Mouse (Mus musculus) left cerebral cortex, postnatal 36 days (tissue): Measurements from ENCODE around the gene Gipc3. TPM values are rescaled to one million over a fixed set of nuclear protein-coding genes. Genes with fewer than 3 reads are reported as not detected.

ENCODE experiments used
- DNase-seq, 2 experiments: peaks; one replicate each; pipeline ENCODE4 v3.0.0; 2021 to 2022; ENCODE audit warnings: low spot score in 2 of 2, mixed read lengths in 1 of 2
- intact Hi-C: fragments of 180-260 bp; cut with DNase I; formaldehyde crosslinking; loops from one replicate; pipeline ENCODE4 v1.15.1; 2025
- total RNA-seq, 2 experiments: library from RNA; stranded (reverse); gene quantifications; 2 replicates each; pipeline ENCODE4 v1.2.3; 2021

Gipc3 gene
- total RNA-seq = 1 to 10 TPM; 1.4 to 1.8 TPM

DNA sequence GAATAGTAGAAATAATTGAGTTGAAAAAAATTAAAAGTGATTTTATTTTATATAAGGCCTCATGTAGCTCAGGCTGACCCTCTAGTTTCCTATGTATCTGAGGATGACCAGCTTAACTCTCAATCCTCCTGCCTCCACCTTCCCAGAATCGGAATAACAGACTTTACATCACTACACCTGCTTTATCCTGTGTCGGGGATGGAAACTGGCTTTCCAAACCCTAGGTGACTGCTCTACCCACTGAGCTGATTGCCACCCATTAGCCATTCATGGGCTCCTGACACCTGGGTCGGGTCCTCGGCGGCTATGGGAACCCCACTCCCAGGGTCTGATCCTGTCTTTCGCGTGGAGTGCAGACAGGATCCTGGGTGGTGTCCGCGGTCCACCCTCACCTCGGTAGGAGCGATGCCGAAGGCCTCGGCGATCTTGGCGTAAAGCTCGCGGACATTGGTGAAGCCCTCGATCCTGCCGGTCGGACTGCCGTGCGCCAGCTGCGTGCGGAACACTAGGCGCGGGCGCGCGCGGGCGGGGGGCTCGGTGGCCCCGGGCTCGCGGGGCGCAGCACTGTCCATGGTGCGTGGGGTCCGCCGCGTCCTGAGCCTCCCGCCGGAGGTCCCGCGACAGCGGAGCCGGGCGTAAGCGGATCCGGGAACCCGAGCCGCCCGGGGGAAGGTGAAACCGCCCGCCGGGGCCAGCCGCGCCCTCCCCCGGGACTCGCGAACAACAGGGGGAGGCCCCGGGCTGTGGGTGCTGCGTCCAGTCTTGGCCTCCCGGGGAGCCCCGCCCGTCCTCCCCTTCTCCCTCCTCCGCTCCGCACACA, at the start of gene Gipc3:
TSS of gene Gipc3 (minus strand) at position 581 of the 820 bp plus-strand sequence.
- no peak for DNase-seq
- intact Hi-C loops = loop anchor here (5.0 kb wide), 1 partner anchor 56 kb away; no protein-coding TSS in a partner anchor

DNA sequence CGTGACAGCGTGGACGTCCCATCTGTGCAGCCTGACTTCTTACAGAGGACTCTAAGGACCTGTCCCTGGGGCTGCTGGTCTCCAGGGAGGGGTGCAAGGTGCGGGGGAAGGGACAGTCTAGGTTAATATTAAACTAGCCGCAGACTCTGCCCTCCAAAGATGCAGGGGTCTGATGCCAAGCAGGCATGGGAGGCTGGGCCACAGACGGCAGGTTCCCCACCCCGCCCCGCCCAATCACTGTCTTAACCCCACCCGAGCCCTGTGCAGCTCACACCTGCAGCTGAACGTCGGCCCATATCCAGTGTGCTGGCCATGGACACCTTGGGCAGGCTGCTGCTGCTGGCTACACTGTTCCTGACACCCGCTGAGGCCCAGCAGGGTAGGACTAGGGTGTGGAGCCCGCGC, 49.7 kb upstream of the Gipc3 start, which contains the start of gene Smim24:
TSS of gene Smim24 (plus strand) at position 271 of the 405 bp plus-strand sequence.
- DNase-seq = no peak
- intact Hi-C loops = no loop called here

DNA sequence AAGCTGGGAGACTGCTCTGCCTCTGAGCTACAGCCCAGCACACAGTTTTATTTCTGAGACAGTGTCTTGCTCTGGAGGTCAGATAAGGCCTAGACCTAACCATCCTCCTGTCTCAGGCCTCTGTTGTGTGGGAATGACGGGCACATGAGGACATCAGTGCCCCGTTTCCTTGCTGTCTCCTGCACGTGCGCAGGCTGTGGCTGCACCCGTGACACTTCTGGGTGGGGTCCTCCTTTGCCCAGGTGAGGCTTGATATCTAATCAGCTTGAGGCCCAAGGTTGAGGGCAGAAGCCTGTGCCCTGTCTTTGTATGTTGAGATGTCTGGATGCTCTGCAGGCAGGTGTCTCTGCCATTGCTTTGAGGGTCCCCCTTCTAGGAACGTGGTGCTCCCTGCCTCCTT, 49.2 kb upstream of the Gipc3 start:
- intact Hi-C loops = no loop called here

DNA sequence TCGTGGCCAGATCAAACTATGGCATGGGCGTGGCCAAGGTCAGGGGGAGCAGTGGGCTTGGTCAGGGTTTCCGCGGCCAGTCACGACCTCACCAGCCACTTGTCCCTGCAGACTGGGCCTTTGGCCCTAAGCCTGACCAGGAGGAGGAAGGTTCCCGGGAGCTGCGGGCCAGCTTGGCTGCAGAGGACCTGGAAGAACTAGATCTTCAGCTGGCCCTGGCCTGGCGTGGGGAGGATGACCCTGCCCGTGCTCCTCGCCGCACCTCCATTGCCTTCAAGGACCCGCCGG, 47.6 kb upstream of the Gipc3 start:
- intact Hi-C loops = loop anchor here (2.0 kb wide), 1 partner anchor 58 kb away; no protein-coding TSS in a partner anchor
- DNase-seq = no peak

More for the DNA sequence above, 49.2 kb upstream of the Gipc3 start:
- DNase-seq = no peak

DNA sequence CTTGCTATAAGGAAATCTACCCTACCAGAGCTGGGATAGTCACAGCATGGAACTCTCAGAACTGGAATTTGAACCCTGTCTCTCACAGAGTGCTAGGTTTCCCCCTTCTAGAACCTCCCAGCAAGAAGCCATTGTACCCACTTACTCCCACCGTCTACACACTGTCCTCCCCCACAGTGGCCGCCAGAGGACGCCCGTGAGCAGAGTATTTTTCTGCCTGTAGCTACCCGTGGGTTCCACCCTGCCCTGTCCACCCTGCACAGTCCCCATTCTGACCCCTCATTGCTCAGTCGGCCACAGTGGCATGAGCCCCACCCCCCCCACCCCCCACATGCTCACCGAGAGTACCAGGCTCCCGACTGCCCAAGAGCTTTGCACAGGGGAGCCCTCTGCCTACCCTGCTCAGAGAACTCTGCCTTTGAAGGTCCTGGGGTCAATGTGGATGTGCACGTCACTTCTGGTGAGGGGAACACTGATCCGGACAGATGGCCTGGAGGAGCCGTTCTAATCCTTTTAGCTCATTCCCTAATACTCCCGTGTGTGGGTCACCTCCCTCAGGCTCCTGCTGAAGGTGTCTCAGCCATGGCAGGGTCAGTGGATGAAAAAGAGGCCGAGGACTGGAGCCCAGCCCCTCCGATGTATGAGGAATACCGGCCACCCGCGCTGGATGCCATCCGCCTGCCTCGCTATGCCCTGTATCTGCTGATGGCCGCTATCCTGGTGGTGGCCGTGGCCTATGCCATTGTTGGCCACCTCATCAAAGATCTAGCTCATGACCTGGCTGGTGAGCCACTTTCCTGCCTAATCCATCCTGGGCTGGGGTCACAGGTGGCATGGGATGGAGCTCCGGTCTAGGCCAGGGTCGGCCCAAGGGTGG, 47.0 kb upstream of the Gipc3 start:
- intact Hi-C loops = loop anchor here (2.0 kb wide), 1 partner anchor 59 kb away; no protein-coding TSS in a partner anchor
- peak; percentile 64 to 76 for DNase-seq

DNA sequence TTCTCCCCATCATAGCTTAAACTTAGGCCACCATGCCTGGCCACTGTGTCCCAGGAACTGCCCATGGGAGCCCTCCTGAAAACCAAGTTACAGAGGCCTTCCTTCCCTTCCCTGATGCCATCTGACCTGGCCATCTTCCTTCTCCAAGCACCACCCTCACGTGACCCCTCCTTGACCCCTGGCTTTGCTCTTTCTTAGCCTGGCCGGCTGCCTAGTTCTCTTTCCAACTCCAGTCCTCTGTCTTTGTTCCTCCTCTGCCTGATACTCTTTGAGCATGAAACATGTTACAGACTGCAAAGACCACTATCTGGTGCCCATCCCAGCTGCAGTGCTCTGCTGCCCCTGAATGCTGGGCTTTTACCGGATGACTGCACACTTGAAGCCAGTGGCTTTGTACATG, 46.3 kb upstream of the Gipc3 start:
- no peak for DNase-seq
- intact Hi-C loops = no loop called here

DNA sequence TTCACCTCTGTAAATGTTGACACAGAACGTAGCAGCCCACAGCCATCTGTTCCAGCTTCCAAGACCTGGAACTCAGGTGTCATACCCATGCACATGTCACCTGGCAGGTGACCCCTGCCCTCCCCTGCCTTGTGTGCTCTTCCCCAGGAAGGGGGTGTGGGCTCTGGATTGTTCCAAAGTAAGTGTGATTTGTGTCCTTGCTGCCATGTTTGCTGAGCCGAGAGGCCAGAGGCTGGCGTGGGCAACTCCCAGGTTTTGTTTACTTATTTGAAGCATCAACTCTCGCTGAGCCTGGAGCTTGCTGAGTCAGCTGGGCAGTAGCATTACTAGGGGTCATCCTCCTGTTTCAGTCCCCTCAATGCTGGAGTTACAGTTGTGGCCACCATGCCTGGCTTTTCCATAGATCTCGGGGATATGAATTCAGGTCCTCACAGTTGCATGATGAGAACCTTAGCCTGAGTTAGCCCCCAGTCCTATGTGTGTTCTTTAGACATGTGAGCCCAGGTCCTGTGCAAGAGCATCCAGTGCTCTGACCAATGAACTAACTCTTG, 45.5 kb upstream of the Gipc3 start, which contains the start of gene Gm48552:
TSS of gene Gm48552 (plus strand) at position 501 of the 551 bp plus-strand sequence.
- intact Hi-C loops = no loop called here
- no peak for DNase-seq

DNA sequence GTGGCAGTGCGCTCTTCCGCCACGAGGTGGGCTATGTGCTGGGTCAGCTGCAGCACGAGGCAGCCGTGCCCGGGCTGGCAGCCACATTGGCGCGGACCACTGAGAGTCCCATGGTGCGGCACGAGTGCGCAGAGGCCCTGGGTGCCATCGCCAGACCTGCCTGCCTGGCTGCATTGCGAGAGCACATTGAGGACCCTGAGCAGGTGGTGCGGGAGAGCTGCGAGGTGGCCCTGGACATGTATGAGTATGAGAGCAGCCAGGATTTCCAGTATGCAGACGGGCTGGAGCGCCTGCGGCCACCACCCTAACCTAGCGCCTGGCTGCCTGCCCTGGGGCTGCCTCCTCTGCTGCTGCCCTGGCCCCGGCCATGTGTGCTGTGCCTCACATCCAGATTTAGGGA, 44.6 kb upstream of the Gipc3 start:
- no peak for DNase-seq
- intact Hi-C loops = no loop called here

DNA sequence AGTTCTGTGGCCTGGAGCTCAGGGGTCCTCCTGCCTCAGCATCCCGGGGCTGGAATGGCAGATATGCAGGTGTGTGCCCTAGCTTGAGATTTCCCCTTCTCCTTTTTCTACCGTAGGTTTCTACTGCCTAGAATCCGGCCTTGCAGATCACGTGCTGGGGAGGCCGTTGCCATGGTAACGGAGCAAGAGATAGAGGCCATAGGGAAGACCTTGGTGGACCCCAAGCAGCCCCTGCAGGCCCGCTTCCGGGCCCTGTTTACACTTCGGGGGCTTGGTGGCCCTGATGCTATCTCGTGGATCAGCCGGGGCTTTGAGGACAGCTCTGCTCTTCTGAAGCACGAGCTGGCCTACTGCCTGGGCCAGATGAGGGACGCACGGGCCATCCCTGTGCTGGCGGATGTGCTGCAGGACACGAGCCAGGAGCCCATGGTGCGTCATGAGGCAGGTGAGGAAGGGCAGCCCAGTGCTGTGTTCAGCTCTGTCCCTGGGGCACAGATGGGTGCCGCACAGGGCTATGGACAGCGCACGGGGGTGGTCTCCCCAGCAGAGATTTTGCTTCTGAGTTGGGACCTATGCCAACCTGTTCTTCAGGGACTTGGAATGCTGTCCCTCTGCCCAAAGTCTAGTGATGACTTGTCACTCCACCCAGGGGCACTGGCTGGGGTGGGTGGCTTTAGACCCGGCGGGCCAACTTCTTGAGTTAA, 42.7 kb upstream of the Gipc3 start:
- intact Hi-C loops = no loop called here

DNA sequence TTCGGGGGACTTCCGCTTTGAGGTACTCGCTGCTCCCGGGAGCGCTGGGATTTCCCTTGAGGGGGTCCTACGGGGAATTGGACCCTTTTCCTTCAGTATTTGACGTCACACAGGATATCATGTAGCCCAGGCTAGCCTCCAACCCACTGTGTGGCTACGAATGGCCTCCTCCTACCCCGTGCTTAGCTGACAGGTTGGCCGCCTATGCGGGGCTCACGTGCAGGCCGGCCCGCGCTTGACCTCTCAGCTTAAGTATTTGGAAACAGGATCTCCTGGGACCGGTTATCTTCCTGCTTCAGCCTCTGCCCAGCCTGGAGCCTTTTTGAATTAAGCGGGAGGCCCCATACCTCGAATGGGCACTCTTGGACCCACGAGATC, 41.5 kb upstream of the Gipc3 start:
- intact Hi-C loops = no loop called here
- DNase-seq = no peak

More for the DNA sequence above, 42.7 kb upstream of the Gipc3 start:
- DNase-seq = no peak

DNA sequence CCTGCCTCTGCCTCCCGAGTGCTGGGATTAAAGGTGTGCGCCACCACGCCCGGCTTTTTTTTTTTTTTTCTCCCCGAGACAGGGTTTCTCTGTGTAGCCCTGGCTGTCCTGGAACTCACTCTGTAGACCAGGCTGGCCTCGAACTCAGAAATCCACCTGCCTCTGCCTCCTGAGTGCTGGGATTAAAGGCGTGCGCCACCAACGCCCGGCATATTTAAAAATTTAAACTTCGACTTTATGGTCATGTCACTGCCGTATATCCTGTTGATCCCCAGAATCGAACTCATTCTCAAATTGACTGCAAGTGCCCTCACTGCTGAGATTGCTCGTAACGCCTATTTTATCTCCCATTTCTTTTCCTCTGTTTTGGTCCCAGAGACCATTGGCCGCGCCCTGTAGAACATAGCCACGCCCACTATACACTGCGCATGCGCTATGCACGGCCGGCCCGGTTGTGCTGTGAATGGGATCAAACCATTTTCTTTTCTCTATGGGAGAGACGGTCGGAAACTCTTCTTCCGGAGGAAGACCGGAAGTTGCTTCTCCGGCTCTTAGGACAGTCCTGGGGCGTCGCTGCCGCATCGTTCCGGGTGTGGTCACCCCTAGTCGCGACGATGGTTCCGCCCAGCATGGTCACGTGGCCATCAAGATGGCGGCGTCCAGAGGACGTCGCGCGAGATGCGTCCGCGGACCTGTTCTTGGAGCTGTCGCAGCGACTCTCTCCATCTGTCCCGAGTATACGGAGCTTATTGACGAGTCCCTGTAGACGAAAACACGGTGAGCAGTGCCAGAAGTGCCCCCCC, 40.9 kb upstream of the Gipc3 start, which contains the start of the genes Dohh and Gm48551:
TSS of gene Dohh (plus strand) at position 627 of the 803 bp plus-strand sequence.
TSS of gene Gm48551 (plus strand) at position 665 of the 803 bp plus-strand sequence.
- intact Hi-C loops = no loop called here
- peak; percentile 96 to 98 for DNase-seq

DNA sequence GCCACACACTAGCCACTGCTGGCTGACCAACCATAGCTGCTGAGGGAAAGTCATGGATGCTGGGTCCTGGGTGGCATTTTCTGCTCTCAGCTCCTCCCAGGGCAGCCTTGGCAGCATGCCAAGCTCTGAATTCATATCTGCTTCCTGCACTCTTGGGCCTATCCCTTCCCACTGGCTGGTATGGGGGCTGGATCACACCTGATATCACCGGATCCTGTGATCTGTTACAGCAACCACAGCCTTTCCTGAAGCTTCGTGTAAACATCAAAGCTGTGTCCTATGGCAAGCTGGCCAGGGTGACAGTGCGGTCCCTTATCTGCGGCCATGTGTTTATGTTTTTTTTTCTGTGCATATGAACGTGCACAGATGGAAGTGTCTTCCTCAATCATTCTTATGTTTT, 39.0 kb upstream of the Gipc3 start:
- no peak for DNase-seq
- intact Hi-C loops = no loop called here

DNA sequence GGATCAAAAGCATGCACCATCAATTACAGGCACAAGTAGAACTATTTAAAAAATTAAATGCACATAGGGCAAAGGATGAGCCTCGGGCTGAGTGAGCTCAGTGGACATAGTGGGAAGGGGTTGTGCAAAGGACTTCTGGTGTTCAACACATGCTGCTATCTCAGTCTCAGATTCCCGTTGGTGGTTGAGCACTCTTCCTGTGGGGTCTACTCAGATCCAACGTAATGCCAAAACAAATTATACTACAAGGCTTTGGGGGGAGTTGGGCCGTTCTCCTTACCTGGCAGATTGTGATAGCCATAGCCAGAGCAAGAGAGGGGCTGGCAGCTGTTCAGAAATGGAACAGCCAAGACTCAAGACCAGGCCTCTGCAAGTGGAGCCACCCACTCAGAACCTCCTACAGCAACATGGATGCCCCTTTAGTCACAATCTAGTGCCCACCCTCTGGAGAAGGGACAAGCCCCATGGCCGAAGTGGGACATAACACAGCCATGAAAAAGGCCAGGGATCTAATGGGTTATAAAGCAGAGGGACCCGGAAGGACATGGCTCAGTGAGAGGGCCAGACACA, 36.8 kb upstream of the Gipc3 start:
- intact Hi-C loops = no loop called here
- no peak for DNase-seq

DNA sequence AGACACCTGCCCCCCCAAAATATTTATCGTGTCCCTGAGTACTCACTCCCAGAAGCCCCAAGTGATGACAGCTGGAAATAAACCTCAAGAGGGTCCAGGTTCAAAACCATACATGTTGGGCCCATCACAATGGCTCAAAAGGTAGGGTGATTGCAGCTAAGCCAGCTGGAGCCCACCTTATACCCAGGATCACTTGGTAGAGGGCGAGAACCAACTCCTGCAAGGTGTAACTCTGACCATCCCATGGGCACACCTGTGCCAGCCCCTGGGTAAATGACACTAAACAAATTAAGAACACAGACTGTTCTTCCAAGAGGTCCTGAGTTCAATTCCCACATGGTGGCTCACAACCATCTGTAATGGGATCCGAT, 36.1 kb upstream of the Gipc3 start:
- no peak for DNase-seq
- intact Hi-C loops = no loop called here

DNA sequence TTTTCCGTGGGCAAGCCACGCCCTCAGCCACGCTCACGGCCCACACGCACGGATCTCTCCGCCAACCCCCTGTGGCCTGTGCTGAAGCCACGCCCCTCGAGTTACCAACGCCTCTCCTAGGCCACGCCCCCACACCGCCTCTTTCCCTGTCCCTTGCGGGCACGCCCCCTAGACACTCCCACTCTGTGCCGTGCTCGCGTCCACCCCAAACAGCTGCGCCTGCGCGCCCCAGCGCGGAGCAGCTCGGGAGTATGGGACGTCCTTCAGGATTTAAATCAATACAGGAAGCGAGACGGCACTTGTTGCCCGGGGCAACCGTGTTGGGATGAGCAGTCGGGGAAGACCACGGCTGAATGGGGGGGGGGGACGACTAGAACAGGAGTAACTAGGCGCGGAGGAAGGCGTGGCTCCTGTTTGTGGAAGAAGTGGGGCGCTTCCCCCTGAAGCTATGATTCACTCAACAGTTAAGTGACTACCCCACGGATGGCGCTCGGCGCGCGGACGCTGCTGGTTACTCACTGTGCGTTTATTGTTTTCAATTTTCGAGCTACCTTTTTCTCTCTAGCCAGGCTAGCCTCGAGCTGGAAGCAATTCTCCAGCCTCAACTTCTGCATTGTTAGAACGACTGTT, 35.6 kb upstream of the Gipc3 start:
- intact Hi-C loops = no loop called here
- peak; percentile 100 for DNase-seq

DNA sequence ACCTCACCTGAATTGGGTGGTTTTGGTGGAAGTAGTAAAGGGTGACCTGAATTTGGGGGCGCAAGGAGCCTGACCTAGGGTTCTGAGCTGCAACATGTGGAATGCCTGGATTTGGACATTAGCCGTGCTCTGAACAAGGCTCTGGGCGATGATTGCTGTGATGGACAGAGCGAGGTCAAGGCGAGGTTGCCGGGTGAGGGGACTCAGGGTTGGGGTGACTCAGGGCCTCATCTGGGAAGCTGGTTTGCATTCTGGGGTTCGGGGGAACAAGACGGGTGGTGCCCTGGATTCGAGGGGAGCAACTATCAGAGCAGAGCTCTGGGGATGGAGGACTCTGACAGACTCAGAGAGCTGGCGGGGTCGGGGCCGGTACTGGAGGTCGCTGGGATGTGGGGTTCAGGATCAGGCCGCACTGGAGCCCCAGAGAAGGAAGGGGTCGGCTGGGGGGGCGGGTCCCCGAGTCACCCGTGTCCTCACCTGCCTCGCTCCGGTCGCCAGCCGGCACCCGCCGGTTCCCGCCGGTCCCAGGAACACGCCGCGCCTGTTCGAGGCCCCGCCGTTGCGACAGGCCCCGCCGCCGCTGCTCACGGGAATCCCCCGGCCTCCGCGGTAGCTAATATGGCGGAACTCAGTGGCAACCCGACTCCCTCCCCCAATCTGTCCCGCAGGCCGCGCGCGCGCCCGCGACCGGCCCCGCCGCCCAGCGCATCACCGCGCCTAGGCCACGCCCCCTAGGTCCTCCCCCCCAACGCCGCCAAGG, 34.9 kb upstream of the Gipc3 start, which contains the start of gene Fzr1:
TSS of gene Fzr1 (minus strand) at position 724 of the 760 bp plus-strand sequence.
- intact Hi-C loops = no loop called here

DNA sequence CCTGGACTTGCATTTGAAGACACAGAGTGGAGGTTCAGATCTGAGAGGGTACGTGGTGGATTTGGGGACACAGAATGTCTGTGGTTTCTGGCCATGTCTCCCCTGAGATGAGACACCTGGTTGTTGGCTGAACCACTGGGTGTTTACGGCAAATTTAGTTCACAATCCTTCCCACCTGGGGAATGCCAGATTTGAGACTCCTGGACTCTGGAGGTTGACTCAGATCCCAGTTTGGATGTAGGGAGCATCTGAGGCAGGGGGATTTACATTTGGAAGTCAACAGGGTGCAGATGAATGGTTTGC, 34.2 kb upstream of the Gipc3 start:
- intact Hi-C loops = no loop called here
- no peak for DNase-seq

More for the DNA sequence above, 34.9 kb upstream of the Gipc3 start, which contains the start of gene Fzr1:
- no peak for DNase-seq
